Comparison of ENCODE assay signal across 29 mouse cellular contexts in genomic region chr2:84513281-84513680, GRCm38 (mm10).
"Had no signal": no experiment of that assay in that cellular context is flagged by ENCODE, and none has a peak within 500 bp of the region (broad histone marks: within the 10 kb centered on the region; RNA-seq: fewer than 3 reads in every experiment).

No protein-coding gene starts in this region.

- H3K4me1 ChIP-seq: heart, embryonic 12.5 days; hindbrain, embryonic 10.5 days; hindbrain, embryonic 12.5 days; hindbrain, embryonic 13.5 days; hindbrain, embryonic 15.5 days; intestine, embryonic 15.5 days; kidney, embryonic 15.5 days had no signal

- H3K36me3 ChIP-seq: heart, embryonic 15.5 days; hindbrain, embryonic 12.5 days; hindbrain, embryonic 13.5 days; hindbrain, embryonic 15.5 days; intestine, embryonic 15.5 days; kidney, embryonic 15.5 days had no signal

- H3K9me3 ChIP-seq: heart, embryonic 12.5 days; heart, embryonic 15.5 days; hindbrain, embryonic 10.5 days; hindbrain, embryonic 12.5 days; hindbrain, embryonic 13.5 days; hindbrain, embryonic 15.5 days; intestine, embryonic 15.5 days; kidney, embryonic 15.5 days had no signal

- H3K27ac ChIP-seq: heart, embryonic 13.5 days; heart, embryonic 15.5 days; hindbrain, embryonic 10.5 days; hindbrain, embryonic 12.5 days; hindbrain, embryonic 13.5 days; hindbrain, embryonic 14.5 days; hindbrain, embryonic 15.5 days; hindbrain, postnatal 0 days; intestine, embryonic 15.5 days; kidney, embryonic 15.5 days; kidney, postnatal 0 days; layer of hippocampus, adult 2 months; left cerebral cortex, adult 2 months had no signal

- DNase-seq: heart, postnatal 10 days; heart, postnatal 14 days; heart, postnatal 36 days; kidney, adult 11 months; kidney, adult 18-20 months; kidney, adult 2 months; kidney, adult 8-10 months; kidney, adult 9 months; kidney, postnatal 10 days; kidney, postnatal 14 days; kidney, postnatal 25 days; kidney, postnatal 36 days; kidney, postnatal 4 days; layer of hippocampus, adult 9-11 months; layer of hippocampus, postnatal 36 days had no signal

- H3K4me3 ChIP-seq: heart, embryonic 12.5 days; heart, embryonic 13.5 days; heart, embryonic 15.5 days; hindbrain, embryonic 10.5 days; hindbrain, embryonic 12.5 days; hindbrain, embryonic 13.5 days; hindbrain, embryonic 15.5 days; intestine, embryonic 15.5 days; kidney, embryonic 15.5 days; layer of hippocampus, adult 2 months; left cerebral cortex, adult 2 months had no signal

- H3K27me3 ChIP-seq: heart, embryonic 12.5 days; heart, embryonic 13.5 days; heart, embryonic 15.5 days; hindbrain, embryonic 12.5 days; hindbrain, embryonic 13.5 days; hindbrain, embryonic 15.5 days; intestine, embryonic 15.5 days; kidney, embryonic 15.5 days had no signal
